32 mouse cellular contexts compared by ENCODE assay signal in genomic region chr14:81341058-81341457, GRCm38 (mm10).
"Had no signal": no experiment of that assay in that cellular context is flagged by ENCODE, and none has a peak within 500 bp of the region (broad histone marks: within the 10 kb centered on the region; RNA-seq: fewer than 3 reads in every experiment).

No protein-coding gene starts in this region.

- H3K9ac ChIP-seq: limb, embryonic 12.5 days; limb, embryonic 13.5 days; limb, embryonic 15.5 days; liver, embryonic 12.5 days; liver, embryonic 13.5 days; liver, embryonic 14.5 days; liver, embryonic 15.5 days; liver, postnatal 0 days; lung, embryonic 14.5 days; lung, embryonic 15.5 days; midbrain, embryonic 12.5 days; midbrain, embryonic 13.5 days; midbrain, embryonic 15.5 days; neural tube, embryonic 12.5 days had no signal

- H3K4me1 ChIP-seq: limb, embryonic 10.5 days; limb, embryonic 12.5 days; limb, embryonic 13.5 days; limb, embryonic 15.5 days; liver, embryonic 12.5 days; liver, embryonic 13.5 days; liver, embryonic 15.5 days; lung, embryonic 15.5 days; megakaryocyte, embryonic 14.5 days; midbrain, embryonic 10.5 days; midbrain, embryonic 12.5 days; midbrain, embryonic 13.5 days; midbrain, embryonic 15.5 days; neural tube, embryonic 12.5 days had no signal

- ATAC-seq: liver, embryonic 12.5 days; liver, postnatal 0 days; lung, postnatal 0 days; midbrain, embryonic 13.5 days; midbrain, embryonic 15.5 days; midbrain, embryonic 16.5 days had no signal

- H3K27ac ChIP-seq: limb, embryonic 10.5 days; limb, embryonic 12.5 days; limb, embryonic 13.5 days; limb, embryonic 15.5 days; liver, embryonic 12.5 days; liver, embryonic 13.5 days; liver, embryonic 14.5 days; liver, embryonic 15.5 days; lung, embryonic 15.5 days; macrophage; midbrain, embryonic 10.5 days; midbrain, embryonic 12.5 days; midbrain, embryonic 13.5 days; midbrain, embryonic 15.5 days; neural tube, embryonic 12.5 days had no signal

- H3K4me3 ChIP-seq: limb, embryonic 10.5 days; limb, embryonic 12.5 days; limb, embryonic 13.5 days; limb, embryonic 15.5 days; liver, embryonic 12.5 days; liver, embryonic 13.5 days; liver, embryonic 15.5 days; lung, embryonic 15.5 days; megakaryocyte, embryonic 14.5 days; midbrain, embryonic 10.5 days; midbrain, embryonic 12.5 days; midbrain, embryonic 13.5 days; midbrain, embryonic 15.5 days; myocyte; neural tube, embryonic 12.5 days had no signal

- DNase-seq: left cerebral cortex, postnatal 4 days; liver; liver, embryonic 13.5 days; liver, postnatal 0 days; lung, adult 18-20 months; lung, adult 2 months; lung, embryonic 14.5 days; lung, postnatal 10 days; lung, postnatal 14 days; lung, postnatal 36 days; lung, postnatal 4 days; midbrain, embryonic 14.5 days had no signal

- H3K27me3 ChIP-seq: limb, embryonic 12.5 days; limb, embryonic 13.5 days; limb, embryonic 15.5 days; liver, embryonic 12.5 days; liver, embryonic 13.5 days; liver, embryonic 15.5 days; lung, embryonic 15.5 days; megakaryocyte, embryonic 14.5 days; midbrain, embryonic 12.5 days; midbrain, embryonic 13.5 days; midbrain, embryonic 15.5 days; neural tube, embryonic 12.5 days had no signal

- H3K9me3 ChIP-seq: limb, embryonic 10.5 days; limb, embryonic 12.5 days; limb, embryonic 13.5 days; limb, embryonic 15.5 days; liver, embryonic 12.5 days; liver, embryonic 13.5 days; liver, embryonic 15.5 days; lung, embryonic 15.5 days; megakaryocyte, embryonic 14.5 days; midbrain, embryonic 10.5 days; midbrain, embryonic 12.5 days; midbrain, embryonic 13.5 days; midbrain, embryonic 15.5 days; neural tube, embryonic 12.5 days had no signal

- H3K36me3 ChIP-seq: limb, embryonic 10.5 days; limb, embryonic 12.5 days; limb, embryonic 13.5 days; limb, embryonic 15.5 days; liver, embryonic 12.5 days; liver, embryonic 13.5 days; liver, embryonic 15.5 days; lung, embryonic 15.5 days; midbrain, embryonic 10.5 days; midbrain, embryonic 12.5 days; midbrain, embryonic 13.5 days; midbrain, embryonic 15.5 days; neural tube, embryonic 12.5 days had no signal

- H3K4me2 ChIP-seq: limb, embryonic 12.5 days; limb, embryonic 13.5 days; limb, embryonic 15.5 days; liver, embryonic 11.5 days; liver, embryonic 12.5 days; liver, embryonic 13.5 days; liver, embryonic 15.5 days; lung, embryonic 14.5 days; lung, embryonic 15.5 days; midbrain, embryonic 11.5 days; midbrain, embryonic 12.5 days; midbrain, embryonic 13.5 days; midbrain, embryonic 15.5 days; neural tube, embryonic 12.5 days had no signal
